Mouse (Mus musculus): ENCODE data around the gene Traf3ip1. TPM values are rescaled to one million over a fixed set of nuclear protein-coding genes. Genes with fewer than 3 reads are reported as not detected.

Gene Traf3ip1
- 12.1 and 13.5 TPM in 2 replicates for total RNA-seq (2021)
- long read RNA-seq, partial matches to known transcripts, result 1 of 4 reads
- long read RNA-seq, other reads (novel, unspliced or antisense), result 3 of 4 reads

- peak; percentile 97 for DNase-seq
Observed at GRCm38 (mm10) chr1:91494457-91495140, at the start of gene Traf3ip1. TSS of gene Traf3ip1 (plus strand) at chr1:91494647.

GRCm38 (mm10) chr1:91444841-91445830, 49.3 kb upstream of the Traf3ip1 start:
- DNase-seq, result no peak

- DNase-seq, result peak; percentile 78
Observed at GRCm38 (mm10) chr1:91446060-91446459, 48.4 kb upstream of the Traf3ip1 start.

- DNase-seq, result no peak
Observed at GRCm38 (mm10) chr1:91446511-91446910, 47.9 kb upstream of the Traf3ip1 start.

- DNase-seq, result no peak
Observed at GRCm38 (mm10) chr1:91448688-91449087, 45.8 kb upstream of the Traf3ip1 start.

GRCm38 (mm10) chr1:91450851-91451250, 43.6 kb upstream of the Traf3ip1 start:
- no peak for DNase-seq

- DNase-seq, result no peak
Observed at GRCm38 (mm10) chr1:91451547-91452084, 42.8 kb upstream of the Traf3ip1 start.

- no peak for DNase-seq
Observed at GRCm38 (mm10) chr1:91453932-91454331, 40.5 kb upstream of the Traf3ip1 start.

- DNase-seq, result no peak
Observed at GRCm38 (mm10) chr1:91454366-91454765, 40.1 kb upstream of the Traf3ip1 start.

- no peak for DNase-seq
Observed at GRCm38 (mm10) chr1:91454927-91455326, 39.5 kb upstream of the Traf3ip1 start.

GRCm38 (mm10) chr1:91455661-91456161, 38.7 kb upstream of the Traf3ip1 start:
- peak; percentile 60 for DNase-seq

GRCm38 (mm10) chr1:91456301-91456801, 38.1 kb upstream of the Traf3ip1 start:
- DNase-seq, result peak; percentile 59

- DNase-seq, result no peak
Observed at GRCm38 (mm10) chr1:91457116-91457515, 37.3 kb upstream of the Traf3ip1 start.

- peak; percentile 59 for DNase-seq
Observed at GRCm38 (mm10) chr1:91457698-91458097, 36.7 kb upstream of the Traf3ip1 start.

- DNase-seq, result no peak
Observed at GRCm38 (mm10) chr1:91458223-91458861, 36.1 kb upstream of the Traf3ip1 start.

- peak; percentile 97 for DNase-seq
Observed at GRCm38 (mm10) chr1:91459059-91459809, 35.2 kb upstream of the Traf3ip1 start, which contains the start of gene Per2. TSS of gene Per2 (minus strand) at chr1:91459324.

GRCm38 (mm10) chr1:91460069-91460468, 34.4 kb upstream of the Traf3ip1 start:
- no peak for DNase-seq

- no peak for DNase-seq
Observed at GRCm38 (mm10) chr1:91460564-91460963, 33.9 kb upstream of the Traf3ip1 start.

- peak; percentile 62 for DNase-seq
Observed at GRCm38 (mm10) chr1:91463336-91463995, 31.0 kb upstream of the Traf3ip1 start.

GRCm38 (mm10) chr1:91464436-91464835, 30.0 kb upstream of the Traf3ip1 start:
- DNase-seq, result peak; percentile 44

All from adrenal gland, postnatal 25 days (tissue).